Mouse (Mus musculus) erythroblast, embryonic 14.5 days (primary cell): ENCODE data around the gene Hoxd13.

Experiments
- GATA1 ChIP-seq: IDR thresholded peaks from 2 replicates; pipeline ENCODE4 v1.6.1; 2012; ENCODE audit warnings: low read length, inconsistent platforms, mixed read lengths
- TAL1 ChIP-seq: IDR thresholded peaks from 3 replicates; pipeline ENCODE4 v1.6.1; 2012; ENCODE audit warnings: low read length, inconsistent platforms, mixed read lengths

DNA sequence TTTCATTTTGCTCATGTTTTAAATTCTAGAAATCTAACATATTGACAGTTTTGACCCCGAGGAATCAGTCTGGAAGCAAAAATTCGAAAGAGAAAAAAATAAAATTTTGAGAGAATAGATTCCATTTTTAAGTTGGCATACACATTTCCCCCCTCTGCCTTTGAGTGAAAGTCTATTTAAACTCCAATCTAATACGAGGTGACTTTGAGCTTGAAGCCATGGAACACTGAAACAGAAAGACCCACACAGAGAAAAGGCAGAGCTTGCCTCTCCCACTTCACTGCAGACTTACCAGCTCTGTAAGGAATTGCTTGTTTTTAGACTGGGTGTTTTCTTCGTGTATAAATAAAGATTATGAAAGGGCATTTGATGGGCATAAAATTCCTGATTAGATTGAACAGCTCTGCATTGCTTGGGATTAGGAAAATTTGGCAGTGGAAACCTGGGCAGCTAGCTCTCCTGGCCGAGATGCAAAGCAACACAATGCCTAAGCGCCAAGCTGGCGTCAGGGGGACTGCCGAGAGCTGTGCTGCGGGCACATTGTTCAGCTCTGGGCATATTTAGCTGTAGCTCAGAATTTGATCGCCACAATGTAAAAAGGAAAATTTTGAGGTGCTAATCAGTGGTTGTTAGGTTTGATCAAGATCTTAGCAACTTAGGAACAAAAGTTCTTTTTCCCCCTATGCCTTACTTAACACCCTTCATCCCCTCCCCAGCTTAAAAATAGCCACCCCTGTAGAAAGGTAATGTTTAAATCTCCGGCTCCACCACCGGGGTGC lies 20.9 kb downstream of the Hoxd13 start:
- TF ChIP-seq GATA1 (no peak), TAL1 (no peak)
